Mouse (Mus musculus) ES-Bruce4 (cell line): ENCODE measurements around the gene Kif2a.

Experiments used
- CTCF ChIP-seq: IDR thresholded peaks from one replicate; pipeline ENCODE4 v1.8.1; 2011; ENCODE audit warnings: low read depth, low read length
- EP300 ChIP-seq: IDR thresholded peaks from 2 replicates; pipeline ENCODE4 v1.6.1; 2011; ENCODE audit warnings: low read depth, low read length; ENCODE audit not compliant: insufficient read depth
- POLR2A ChIP-seq: IDR thresholded peaks from one replicate; pipeline ENCODE4 v1.8.1; 2011; ENCODE audit warnings: low read length; ENCODE audit not compliant: insufficient read depth

- TF ChIP-seq POLR2A (no peak), EP300 (no peak), CTCF (no peak)
These were observed 13.2 kb upstream of the Kif2a start for GRCm38 (mm10) chr13:107035078-107035477.
